Mouse (Mus musculus): ENCODE data around the gene Dnajc7. TPM values are rescaled to one million over a fixed set of nuclear protein-coding genes. Genes with fewer than 3 reads are reported as not detected.

Gene Dnajc7
- polyA plus RNA-seq, 2 experiments, result 15.1 to 61.7 TPM

DNA sequence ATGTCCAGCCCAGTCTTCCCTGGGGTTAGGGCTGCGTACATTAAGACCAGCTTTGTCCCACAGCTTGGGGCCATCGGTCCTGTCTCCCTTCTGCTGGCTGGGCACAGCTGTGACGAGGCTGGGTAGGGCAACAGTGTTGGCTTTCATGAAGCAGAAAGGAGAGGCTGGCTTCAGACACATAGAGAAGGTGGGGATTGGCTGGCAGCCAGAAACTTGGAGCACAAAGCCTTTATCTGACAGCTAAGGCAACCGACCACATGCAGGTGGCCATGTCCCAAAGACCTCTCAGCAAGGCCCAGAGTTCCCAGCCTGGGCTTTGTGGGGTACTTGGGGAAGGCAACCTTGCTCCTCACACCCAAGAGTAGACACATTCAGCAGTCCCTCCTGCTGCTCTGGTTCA is 38.2 kb downstream of the Dnajc7 start:
- Histone ChIP-seq H3K4me1 (replicated peaks; ENCODE audit: control insufficient read depth in 2 of 2, insufficient read depth in 2 of 2, low read length in 1 of 2) (no peaks in the 10 kb centered on the region), H3K27ac (no peak overlapping the region), H3K27me3 (ENCODE audit: control insufficient read depth, insufficient read depth, low read length) (no peaks in the 10 kb centered on the region), H3K9me3 (ENCODE audit: control insufficient read depth, low read length) (no peaks in the 10 kb centered on the region), H3K9ac (replicated peaks) (no peak overlapping the region), H3K36me3 (replicated peaks; ENCODE audit: control insufficient read depth, insufficient read depth, low read depth) (peaks cover 41% of the 10 kb centered on the region), H3K4me3 (ENCODE audit: insufficient read depth in 1 of 2, low read depth in 2 of 2, low read length in 2 of 2) (no peak overlapping the region), H3K4me2 (ENCODE audit: low read depth) (no peak overlapping the region)
- WGBS (ENCODE audit: insufficient replicate concordance), result 66% methylated on average over 4 of the region's 4 CpGs
- no peak for ATAC-seq (ENCODE audit: insufficient read depth)
- TF ChIP-seq CTCF (IDR thresholded peaks at IDR 0.05; ENCODE audit: low read depth) (no peak), EP300 (IDR thresholded peaks at IDR 0.05; ENCODE audit: low read depth) (no peak)
- DNase-seq (ENCODE audit: low read depth in 3 of 3, low spot score in 3 of 3), result no peak

DNA sequence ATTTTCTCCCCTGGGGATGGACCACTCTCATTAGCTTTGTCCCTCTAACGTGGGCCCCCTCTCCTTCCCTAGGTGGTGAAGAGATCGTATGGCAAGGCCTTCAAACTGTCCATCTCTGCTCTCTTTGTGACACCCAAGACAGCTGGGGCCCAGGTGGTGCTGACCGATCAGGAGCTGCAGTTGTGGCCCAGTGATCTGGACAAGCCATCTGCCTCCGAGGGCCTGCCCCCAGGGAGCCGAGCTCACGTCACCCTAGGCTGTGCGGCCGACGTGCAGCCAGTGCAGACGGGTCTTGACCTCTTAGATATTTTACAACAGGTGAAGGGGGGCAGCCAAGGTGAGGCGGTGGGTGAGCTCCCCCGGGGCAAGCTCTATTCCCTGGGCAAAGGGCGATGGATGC is 39.7 kb downstream of the Dnajc7 start:
- no peak overlapping the region for H3K4me3 ChIP-seq (ENCODE audit: insufficient read depth in 1 of 2, low read depth in 2 of 2, low read length in 2 of 2)
- 79% methylated on average over 13 of the region's 13 CpGs for WGBS (ENCODE audit: insufficient replicate concordance)
- H3K36me3 ChIP-seq (replicated peaks; ENCODE audit: control insufficient read depth, insufficient read depth, low read depth), result peaks cover 28% of the 10 kb centered on the region
- H3K27ac ChIP-seq, result no peak overlapping the region
- no peaks in the 10 kb centered on the region for H3K27me3 ChIP-seq (ENCODE audit: control insufficient read depth, insufficient read depth, low read length)
- no peak overlapping the region for H3K9ac ChIP-seq (replicated peaks)
- TF ChIP-seq CTCF (IDR thresholded peaks at IDR 0.05; ENCODE audit: low read depth) (no peak), EP300 (IDR thresholded peaks at IDR 0.05; ENCODE audit: low read depth) (no peak)
- ATAC-seq (ENCODE audit: insufficient read depth) (no peak), DNase-seq (ENCODE audit: low read depth in 3 of 3, low spot score in 3 of 3) (no peak)
- H3K9me3 ChIP-seq (ENCODE audit: control insufficient read depth, low read length), result no peaks in the 10 kb centered on the region
- H3K4me2 ChIP-seq (ENCODE audit: low read depth), result no peak overlapping the region
- peaks cover 5 to 6% of the 10 kb centered on the region in 2 experiments; a peak in 3 of 4 replicates for H3K4me1 ChIP-seq (replicated peaks; ENCODE audit: control insufficient read depth in 2 of 2, insufficient read depth in 2 of 2, low read length in 1 of 2)

DNA sequence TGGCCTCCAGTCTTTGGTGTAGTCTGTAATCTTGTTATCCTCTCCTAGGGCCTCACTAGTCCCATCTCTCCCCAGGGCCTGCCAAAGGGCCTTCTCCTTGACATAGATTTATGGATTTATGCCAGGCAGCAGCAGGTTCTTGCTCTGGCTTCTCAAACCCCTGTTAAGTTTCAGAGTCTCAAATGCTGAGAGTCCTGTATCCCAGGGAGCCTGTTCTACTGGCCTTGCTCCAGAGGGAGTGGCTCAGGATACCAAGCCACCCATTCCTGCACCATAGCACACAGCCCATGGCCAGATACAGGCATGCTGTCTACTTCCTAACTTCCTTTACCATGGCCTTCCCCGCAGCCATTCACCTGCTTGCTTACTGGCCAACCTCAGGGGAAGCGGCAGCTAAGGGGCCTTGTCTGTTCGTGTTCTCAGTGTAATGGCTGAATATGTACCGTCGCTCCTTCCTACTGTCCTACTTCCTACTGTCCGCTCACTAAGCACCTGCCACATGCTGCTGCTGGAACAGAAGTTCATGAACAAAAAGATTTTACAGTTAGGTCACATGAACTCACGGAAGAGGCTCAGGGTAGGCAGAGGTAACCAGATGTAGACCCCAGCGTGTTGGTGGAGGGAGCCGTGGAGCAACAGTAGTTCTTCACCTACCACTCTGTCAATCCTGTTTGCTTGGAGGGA is 40.7 kb downstream of the Dnajc7 start:
- H3K27me3 ChIP-seq (ENCODE audit: control insufficient read depth, insufficient read depth, low read length), result no peaks in the 10 kb centered on the region
- no peak overlapping the region for H3K27ac ChIP-seq
- H3K9me3 ChIP-seq (ENCODE audit: control insufficient read depth, low read length), result no peaks in the 10 kb centered on the region
- H3K4me3 ChIP-seq (ENCODE audit: insufficient read depth in 1 of 2, low read depth in 2 of 2, low read length in 2 of 2), result no peak overlapping the region
- H3K4me2 ChIP-seq (ENCODE audit: low read depth), result no peak overlapping the region
- H3K4me1 ChIP-seq (replicated peaks; ENCODE audit: control insufficient read depth in 2 of 2, insufficient read depth in 2 of 2, low read length in 1 of 2), result peaks cover 6 to 7% of the 10 kb centered on the region in 2 experiments; a peak in 3 of 4 replicates
- no peak for TF ChIP-seq EP300 (IDR thresholded peaks at IDR 0.05; ENCODE audit: low read depth)
- no peak for TF ChIP-seq CTCF (IDR thresholded peaks at IDR 0.05; ENCODE audit: low read depth)
- H3K36me3 ChIP-seq (replicated peaks; ENCODE audit: control insufficient read depth, insufficient read depth, low read depth), result peaks cover 18% of the 10 kb centered on the region
- 84% methylated on average over 9 of the region's 9 CpGs for WGBS (ENCODE audit: insufficient replicate concordance)
- no peak overlapping the region for H3K9ac ChIP-seq (replicated peaks)
- DNase-seq (ENCODE audit: low read depth in 3 of 3, low spot score in 3 of 3) (no peak), ATAC-seq (ENCODE audit: insufficient read depth) (no peak)

DNA sequence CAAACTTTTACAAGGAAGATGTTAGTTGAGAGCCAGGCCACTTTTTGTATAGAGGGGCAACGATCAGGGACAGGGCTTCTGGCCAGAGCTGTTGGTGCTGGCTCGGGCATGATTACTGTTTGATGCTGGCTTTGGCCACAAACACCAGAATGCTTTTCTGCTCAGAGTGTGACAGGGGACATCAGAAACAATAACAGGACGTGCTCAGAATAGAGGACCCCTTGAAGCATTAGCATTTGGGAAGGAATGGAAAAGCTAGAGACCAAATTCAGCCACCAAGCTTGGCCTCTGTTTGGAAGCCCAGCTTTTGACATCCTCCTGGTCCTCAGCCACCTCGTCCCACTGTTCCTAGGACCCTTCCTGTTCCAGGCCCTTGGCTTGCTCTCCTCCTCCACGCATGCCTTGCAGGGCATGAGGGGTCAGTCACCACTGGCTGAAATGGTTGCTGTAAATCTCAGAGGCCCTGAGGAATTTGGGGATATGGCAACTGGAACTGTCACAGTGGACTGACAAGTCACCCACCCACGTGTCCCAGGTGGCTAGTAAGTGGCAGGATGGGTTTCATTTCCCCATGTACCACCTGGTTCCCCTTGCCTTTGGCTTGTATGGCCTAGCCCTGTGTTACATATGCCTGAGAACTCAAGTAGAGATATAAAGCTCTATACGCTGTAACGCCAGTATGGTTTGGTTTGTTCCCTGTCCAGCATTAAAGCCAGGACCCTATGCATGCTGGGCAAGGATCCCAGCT is 41.9 kb downstream of the Dnajc7 start:
- Histone ChIP-seq H3K9me3 (ENCODE audit: control insufficient read depth, low read length) (no peaks in the 10 kb centered on the region), H3K36me3 (replicated peaks; ENCODE audit: control insufficient read depth, insufficient read depth, low read depth) (peaks cover 8% of the 10 kb centered on the region), H3K4me2 (ENCODE audit: low read depth) (no peak overlapping the region), H3K27ac (no peak overlapping the region), H3K27me3 (ENCODE audit: control insufficient read depth, insufficient read depth, low read length) (no peaks in the 10 kb centered on the region), H3K4me3 (ENCODE audit: insufficient read depth in 1 of 2, low read depth in 2 of 2, low read length in 2 of 2) (no peak overlapping the region), H3K9ac (replicated peaks) (no peak overlapping the region), H3K4me1 (replicated peaks; ENCODE audit: control insufficient read depth in 2 of 2, insufficient read depth in 2 of 2, low read length in 1 of 2) (peaks cover 6 to 7% of the 10 kb centered on the region in 2 experiments; a peak in 3 of 4 replicates)
- no peak for ATAC-seq (ENCODE audit: insufficient read depth)
- 64% methylated on average over 8 of the region's 8 CpGs for WGBS (ENCODE audit: insufficient replicate concordance)
- TF ChIP-seq EP300 (IDR thresholded peaks at IDR 0.05; ENCODE audit: low read depth) (no peak), CTCF (IDR thresholded peaks at IDR 0.05; ENCODE audit: low read depth) (no peak)
- no peak for DNase-seq (ENCODE audit: low read depth in 3 of 3, low spot score in 3 of 3)

DNA sequence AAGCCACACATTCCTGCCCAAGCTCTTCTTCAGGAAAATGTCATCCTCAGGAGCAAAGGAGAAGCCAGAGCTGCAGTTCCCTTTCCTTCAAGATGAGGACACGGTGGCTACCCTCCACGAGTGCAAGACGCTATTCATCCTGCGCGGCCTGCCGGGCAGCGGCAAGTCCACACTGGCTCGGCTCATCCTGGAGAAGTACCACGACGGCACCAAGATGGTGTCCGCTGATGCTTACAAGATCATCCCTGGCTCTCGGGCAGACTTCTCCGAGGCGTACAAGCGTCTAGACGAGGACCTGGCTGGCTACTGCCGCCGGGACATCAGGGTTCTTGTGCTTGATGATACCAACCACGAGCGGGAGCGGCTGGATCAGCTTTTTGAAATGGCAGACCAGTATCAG is 43.7 kb downstream of the Dnajc7 start:
- Histone ChIP-seq H3K4me1 (replicated peaks; ENCODE audit: control insufficient read depth in 2 of 2, insufficient read depth in 2 of 2, low read length in 1 of 2) (peaks cover 6 to 8% of the 10 kb centered on the region in 2 experiments; a peak in 3 of 4 replicates), H3K9ac (replicated peaks) (no peak overlapping the region), H3K9me3 (ENCODE audit: control insufficient read depth, low read length) (no peaks in the 10 kb centered on the region), H3K27me3 (ENCODE audit: control insufficient read depth, insufficient read depth, low read length) (no peaks in the 10 kb centered on the region), H3K4me3 (ENCODE audit: insufficient read depth in 1 of 2, low read depth in 2 of 2, low read length in 2 of 2) (no peak overlapping the region), H3K27ac (no peak overlapping the region), H3K4me2 (ENCODE audit: low read depth) (no peak overlapping the region), H3K36me3 (replicated peaks; ENCODE audit: control insufficient read depth, insufficient read depth, low read depth) (no peaks in the 10 kb centered on the region; the same call in none of the 2 replicates)
- no peak for ATAC-seq (ENCODE audit: insufficient read depth)
- TF ChIP-seq EP300 (IDR thresholded peaks at IDR 0.05; ENCODE audit: low read depth) (no peak), CTCF (IDR thresholded peaks at IDR 0.05; ENCODE audit: low read depth) (no peak)
- 69% methylated on average over 21 of the region's 21 CpGs for WGBS (ENCODE audit: insufficient replicate concordance)
- no peak for DNase-seq (ENCODE audit: low read depth in 3 of 3, low spot score in 3 of 3)
